Mouse (Mus musculus) layer of hippocampus, postnatal 25 days (tissue): ENCODE measurements around the gene Gsta4. TPM values are rescaled to one million over a fixed set of nuclear protein-coding genes. Genes with fewer than 3 reads are reported as not detected.
"Not testable (repeated sequence)": the region's sequence is repeated elsewhere in the genome, so short reads cannot be mapped to it uniquely, and the experiment has no call there.

Source experiments
- DNase-seq, 2 experiments: peaks; one replicate each; pipeline ENCODE4 v3.0.0; 2022; ENCODE audit warnings: mixed read lengths in 2 of 2, low spot score in 1 of 2; ENCODE audit errors: extremely low spot score in 1 of 2
- total RNA-seq, 2 experiments: library from RNA; stranded (reverse); gene quantifications; 2 replicates each; pipeline ENCODE4 v1.2.3; 2021

The Gsta4 gene
- total RNA-seq, 2 experiments from 2014 or later, result 41.7 to 58.1 TPM

- no peak for DNase-seq
Measured at GRCm38 (mm10) chr9:78228122-78228521, 45.5 kb downstream of the Gsta4 start.

- DNase-seq, result not testable (repeated sequence)
Measured at GRCm38 (mm10) chr9:78229658-78230057, 47.1 kb downstream of the Gsta4 start.

DNA sequence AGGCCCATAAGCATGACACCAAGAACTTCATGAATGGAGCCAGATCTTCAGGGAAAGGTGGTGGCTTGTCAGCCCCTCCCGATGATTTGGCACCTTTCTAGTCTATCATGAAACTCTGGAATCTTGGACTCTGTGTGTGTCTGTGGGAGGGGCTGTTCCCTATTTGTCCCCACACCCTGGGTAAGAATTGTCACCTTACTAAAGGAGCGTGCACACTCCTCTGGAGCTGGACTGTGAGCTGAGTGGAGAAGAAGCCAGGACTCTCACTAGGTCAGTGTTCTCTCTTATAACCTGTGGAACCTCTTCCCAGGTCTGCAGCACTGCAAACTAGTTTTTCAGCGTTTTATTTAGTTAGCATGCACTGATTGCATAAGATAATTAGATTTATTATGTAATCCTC lies 47.9 kb downstream of the Gsta4 start, which contains the start of gene Gsta1:
Gene Gsta1 (plus strand): TSS at position 196 of the 400 bp plus-strand sequence.
- not testable (repeated sequence) for DNase-seq

DNA sequence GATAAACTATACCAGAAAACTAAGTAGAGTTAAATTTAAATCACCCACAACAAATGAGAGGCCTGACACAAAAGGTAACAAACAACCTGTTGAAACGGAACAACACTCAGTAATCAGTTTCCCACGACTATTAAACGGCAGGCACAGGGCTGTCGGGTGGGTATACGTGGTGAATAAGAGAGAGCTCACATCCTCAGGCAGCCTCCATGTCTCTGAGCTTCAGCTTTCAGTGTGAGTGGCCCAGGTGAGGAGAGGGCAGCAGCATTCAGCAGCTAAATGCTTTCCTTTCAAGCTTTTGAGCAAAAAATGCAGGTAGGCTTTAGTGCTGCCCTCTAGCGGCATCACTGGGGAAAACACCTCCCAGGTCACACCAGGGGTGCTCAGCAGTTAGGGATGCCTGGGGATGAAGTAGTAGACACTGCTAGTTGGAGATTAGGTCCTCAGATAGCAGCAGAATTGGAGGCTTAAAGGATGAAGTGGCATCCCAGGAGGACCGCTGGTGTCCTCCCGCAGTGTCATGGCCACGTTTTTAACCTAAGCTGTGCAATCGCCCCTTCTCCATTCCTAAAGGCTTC lies 50.6 kb downstream of the Gsta4 start:
- DNase-seq, result not testable (repeated sequence)

DNA sequence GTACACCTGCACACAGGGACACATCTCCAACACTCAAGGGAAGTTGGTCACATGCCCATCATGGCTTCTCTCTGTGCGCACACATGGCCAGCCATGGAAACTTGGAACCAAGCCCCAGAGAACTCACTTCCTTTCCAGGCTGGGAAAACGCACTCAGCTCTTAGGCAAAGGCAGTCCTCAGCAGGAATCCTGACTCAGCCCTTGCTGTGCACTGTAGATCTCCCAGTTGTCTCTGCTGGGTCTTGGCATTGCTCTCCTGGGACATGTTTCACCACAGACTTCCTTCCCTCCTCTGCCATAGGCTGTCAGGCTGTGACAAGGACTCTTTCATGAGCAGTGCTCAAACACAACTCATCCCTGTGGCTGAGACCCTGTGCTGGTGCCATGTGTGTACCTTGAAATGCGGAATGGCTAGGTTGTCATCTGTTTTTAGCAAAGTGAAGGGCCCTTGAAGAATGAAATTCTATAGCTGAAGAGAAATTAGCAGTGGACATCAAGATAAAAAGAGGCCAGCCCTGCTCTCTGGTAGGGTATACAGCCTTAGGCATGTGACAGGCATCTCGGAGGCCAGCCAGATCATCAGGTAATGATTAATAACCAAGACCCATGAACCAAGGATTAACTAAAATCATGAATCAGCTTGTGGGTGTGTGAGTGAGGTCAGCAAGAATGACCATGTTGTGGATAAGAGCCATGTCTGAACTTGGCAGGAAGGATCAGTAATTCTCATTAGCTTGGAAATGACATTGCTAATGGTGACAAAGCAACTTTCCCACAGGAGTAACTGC lies 73.3 kb downstream of the Gsta4 start:
- not testable (repeated sequence) for DNase-seq

DNA sequence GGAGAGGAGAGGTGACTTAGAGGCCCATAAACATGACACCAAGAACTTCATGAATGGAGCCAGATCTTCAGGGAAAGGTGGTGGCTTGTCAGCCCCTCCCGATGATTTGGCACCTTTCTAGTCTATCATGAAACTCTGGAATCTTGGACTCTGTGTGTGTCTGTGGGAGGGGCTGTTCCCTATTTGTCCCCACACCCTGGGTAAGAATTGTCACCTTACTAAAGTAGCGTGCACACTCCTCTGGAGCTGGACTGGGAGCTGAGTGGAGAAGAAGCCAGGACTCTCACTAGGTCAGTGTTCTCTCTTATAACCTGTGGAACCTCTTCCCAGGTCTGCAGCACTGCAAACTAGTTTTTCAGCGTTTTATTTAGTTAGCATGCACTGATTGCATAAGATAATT lies 74.3 kb downstream of the Gsta4 start, which contains the start of gene Gm3776:
Gene Gm3776 (plus strand): TSS at position 216 of the 400 bp plus-strand sequence.
- DNase-seq, result not testable (repeated sequence)

Other genes starting within 250 kb of the Gsta4 start
- not detected for gene Gcm1, start 130.8 kb upstream of the Gsta4 start, total RNA-seq
- gene Fbxo9, start 73.7 kb upstream of the Gsta4 start, total RNA-seq, result 100 to 1,000 TPM in 1 of 2 experiments, 10 to 100 TPM in 1; 96.4 to 102 TPM
- 10 to 100 TPM; 22.6 to 27.0 TPM for gene Ick, start 73.6 kb upstream of the Gsta4 start, total RNA-seq
- gene Gsta1, start 47.9 kb downstream of the Gsta4 start, total RNA-seq, result not detected
- not detected for gene Gm3776, start 74.4 kb downstream of the Gsta4 start, total RNA-seq
- not detected for gene Gm10639, start 107.1 kb downstream of the Gsta4 start, total RNA-seq
- gene Omt2a, start 132.0 kb downstream of the Gsta4 start, total RNA-seq, result not detected
- not detected for gene Omt2b, start 144.8 kb downstream of the Gsta4 start, total RNA-seq
- not detected for gene Gsta2, start 173.0 kb downstream of the Gsta4 start, total RNA-seq
- not detected for gene Dppa5a, start 185.4 kb downstream of the Gsta4 start, total RNA-seq
- not detected for gene Ooep, start 196.0 kb downstream of the Gsta4 start, total RNA-seq
- gene Ddx43, start 213.0 kb downstream of the Gsta4 start, total RNA-seq, result under 1 TPM in 1 of 2 experiments, not detected in 1; 0.16 TPM